Mouse (Mus musculus) limb, embryonic 12.5 days (tissue): ENCODE measurements at regions not wholly inside any gene's neighbourhood (a gene's known extent, or its start where the extent isn't known, plus 50 kb on each side); places are given as distances from the start of the nearest gene placed in this dataset.

Source experiments
- ATAC-seq: fragments of 200-750 bp; cut with Nextera tagmentation; 2 replicates; pipeline ENCODE4 v1.8.0; 2017; ENCODE audit warnings: low read depth, moderate TSS enrichment; ENCODE audit not compliant: insufficient number of reproducible peaks, insufficient read depth, low FRiP score, low TSS enrichment
- H3K27ac ChIP-seq: fragments of 300-500 bp; sonication (generic); 2 replicates; pipeline ENCODE4 v1.5.1; 2016; ENCODE audit warnings: mild to moderate bottlenecking, moderate library complexity
- H3K27me3 ChIP-seq: fragments of 300-500 bp; sonication (generic); 2 replicates; pipeline ENCODE4 v1.6.1; 2016; ENCODE audit warnings: mild to moderate bottlenecking, moderate library complexity
- H3K36me3 ChIP-seq: fragments of 300-500 bp; sonication (generic); 2 replicates; pipeline ENCODE4 v1.6.1; 2016; ENCODE audit warnings: mild to moderate bottlenecking, moderate library complexity
- H3K4me1 ChIP-seq: fragments of 300-500 bp; sonication (generic); replicated peaks from 2 replicates; pipeline ENCODE4 v1.6.1; 2016
- H3K4me2 ChIP-seq: fragments of 300-500 bp; sonication (generic); 2 replicates; pipeline ENCODE4 v1.6.1; 2016; ENCODE audit warnings: mild to moderate bottlenecking, moderate library complexity
- H3K4me3 ChIP-seq: fragments of 300-500 bp; sonication (generic); replicated peaks from 2 replicates; pipeline ENCODE4 v1.5.1; 2016; ENCODE audit warnings: mild to moderate bottlenecking
- H3K9ac ChIP-seq: fragments of 300-500 bp; sonication (generic); replicated peaks from 2 replicates; pipeline ENCODE4 v1.6.1; 2016; ENCODE audit warnings: mild to moderate bottlenecking, moderate library complexity
- H3K9me3 ChIP-seq: fragments of 300-500 bp; sonication (generic); 2 replicates; pipeline ENCODE4 v1.6.1; 2016; ENCODE audit warnings: mild to moderate bottlenecking, moderate library complexity
- WGBS: fragments of 180-500 bp; shearing (Covaris S2); methylation state at CpG from one replicate; pipeline ENCODE4 v1.1.7; 2016; 5-methylcytosine and 5-hydroxymethylcytosine counted together

DNA sequence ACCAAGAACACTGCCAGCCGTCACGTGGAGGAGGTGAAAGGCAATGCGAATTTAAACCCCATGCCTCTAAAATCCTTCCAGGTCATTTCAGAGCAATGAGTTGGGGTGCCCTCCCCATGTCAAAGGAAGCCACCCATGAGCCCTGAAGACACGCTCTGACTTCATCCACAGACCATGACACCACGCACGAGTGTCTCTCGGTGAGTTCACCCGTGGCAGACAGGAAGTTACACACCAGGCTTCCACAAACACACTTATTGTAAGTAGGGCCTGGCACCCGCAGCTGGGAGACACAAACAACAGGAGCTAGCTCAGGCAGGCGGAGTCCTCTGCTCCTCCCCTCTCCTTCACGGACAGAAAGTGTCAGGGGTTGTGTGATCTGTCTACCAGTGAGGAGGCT is 251.4 kb upstream of the Sulf2 start:
- 81% methylated on average over 11 of the region's 11 CpGs for WGBS
- Histone ChIP-seq H3K9ac (no peak overlapping the region), H3K27ac (no peak overlapping the region), H3K36me3 (no peaks in the 10 kb centered on the region), H3K9me3 (no peaks in the 10 kb centered on the region), H3K4me3 (no peak overlapping the region), H3K27me3 (0 out of 2 replicates have a peak, but pooled peaks cover 4% of the 10 kb centered on the region), H3K4me1 (peaks cover 36% of the 10 kb centered on the region), H3K4me2 (no peak overlapping the region)
- no peak for ATAC-seq

GRCm38 (mm10) chr2:166403319-166403718 is 247.9 kb upstream of the Sulf2 start:
- Histone ChIP-seq H3K9ac (no peak overlapping the region), H3K27me3 (0 out of 2 replicates have a peak, but pooled peaks cover 4% of the 10 kb centered on the region), H3K4me3 (no peak overlapping the region), H3K4me1 (peaks cover 49% of the 10 kb centered on the region), H3K9me3 (no peaks in the 10 kb centered on the region), H3K27ac (no peak overlapping the region), H3K36me3 (no peaks in the 10 kb centered on the region), H3K4me2 (no peak overlapping the region)
- ATAC-seq, result no peak
- 75% methylated on average over 10 of the region's 10 CpGs for WGBS

GRCm38 (mm10) chr2:166401860-166402259 is 246.4 kb upstream of the Sulf2 start:
- Histone ChIP-seq H3K4me3 (no peak overlapping the region), H3K4me2 (no peak overlapping the region), H3K9ac (no peak overlapping the region), H3K36me3 (no peaks in the 10 kb centered on the region), H3K4me1 (peaks cover 56% of the 10 kb centered on the region), H3K9me3 (no peaks in the 10 kb centered on the region), H3K27me3 (0 out of 2 replicates have a peak, but pooled peaks cover 4% of the 10 kb centered on the region), H3K27ac (no peak overlapping the region)
- ATAC-seq, result no peak
- 94% methylated on average over 3 of the region's 3 CpGs for WGBS

- Histone ChIP-seq H3K27me3 (no peaks in the 10 kb centered on the region), H3K36me3 (no peaks in the 10 kb centered on the region), H3K27ac (peak overlapping the region; percentile 92; the same call in 1 of the 2 replicates), H3K4me3 (no peak overlapping the region), H3K4me1 (peaks cover 44% of the 10 kb centered on the region), H3K9me3 (no peaks in the 10 kb centered on the region), H3K9ac (no peak overlapping the region), H3K4me2 (no peak overlapping the region)
- ATAC-seq, result no peak
- 46% methylated on average over 10 of the region's 10 CpGs for WGBS
These were observed 244.8 kb upstream of the Sulf2 start for GRCm38 (mm10) chr2:166400304-166400703.

DNA sequence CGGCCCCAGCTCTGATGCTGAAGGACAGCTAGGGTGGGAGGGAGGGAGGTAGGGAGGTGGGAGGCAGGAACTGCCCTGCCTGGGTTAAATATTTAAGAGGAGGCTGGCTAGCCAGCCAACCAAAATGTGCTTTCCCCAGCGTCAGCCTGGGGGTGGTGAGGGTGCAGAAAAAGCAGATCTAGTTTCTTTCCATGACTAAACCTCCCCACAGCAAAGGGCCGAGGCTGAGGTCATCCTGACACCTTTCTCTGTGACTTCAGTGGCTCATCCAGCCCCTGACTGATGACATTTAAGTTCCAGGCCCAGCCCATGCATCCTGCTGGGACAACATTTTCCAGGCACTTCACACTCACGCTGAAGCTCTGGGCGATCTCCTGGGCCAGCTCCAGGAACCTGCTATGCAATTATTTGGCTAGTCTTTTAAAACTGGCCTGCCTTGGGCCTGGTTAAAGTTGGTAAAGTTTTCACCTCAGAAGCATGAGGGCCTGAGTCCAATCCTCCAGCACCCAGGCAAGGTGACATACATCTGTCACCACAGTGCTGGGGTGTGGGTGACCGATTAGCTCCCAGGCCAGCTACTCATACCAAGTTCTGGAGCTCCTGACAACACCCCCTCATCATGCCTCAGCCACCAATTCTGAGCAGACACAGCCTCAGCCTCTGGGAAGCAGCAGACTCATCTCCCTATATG is 243.8 kb upstream of the Sulf2 start:
- ATAC-seq, result peak; percentile 16; the same call in 1 of the 2 replicates
- peak overlapping the region; percentile 92 for H3K27ac ChIP-seq
- H3K4me3 ChIP-seq, result no peak overlapping the region
- peak overlapping the region; percentile 40 for H3K9ac ChIP-seq
- H3K9me3 ChIP-seq, result no peaks in the 10 kb centered on the region
- peaks cover 48% of the 10 kb centered on the region for H3K4me1 ChIP-seq
- H3K4me2 ChIP-seq, result peak overlapping the region; percentile 13; the same call in 1 of the 2 replicates
- H3K36me3 ChIP-seq, result no peaks in the 10 kb centered on the region
- H3K27me3 ChIP-seq, result no peaks in the 10 kb centered on the region
- 10% methylated on average over 6 of the region's 6 CpGs for WGBS

- H3K4me1 ChIP-seq, result peaks cover 49% of the 10 kb centered on the region
- H3K4me2 ChIP-seq, result peak overlapping the region; percentile 13; the same call in 1 of the 2 replicates
- H3K36me3 ChIP-seq, result no peaks in the 10 kb centered on the region
- no peaks in the 10 kb centered on the region for H3K27me3 ChIP-seq
- WGBS, result 37% methylated on average over 5 of the region's 5 CpGs
- peak overlapping the region; percentile 92 for H3K27ac ChIP-seq
- peak overlapping the region; percentile 35; the same call in 1 of the 2 replicates for H3K9ac ChIP-seq
- 0 out of 2 replicates have a peak, but pooled peaks have one; percentile 37 for ATAC-seq
- H3K9me3 ChIP-seq, result no peaks in the 10 kb centered on the region
- no peak overlapping the region for H3K4me3 ChIP-seq
These were observed 243.3 kb upstream of the Sulf2 start for GRCm38 (mm10) chr2:166398774-166399139.

- Histone ChIP-seq H3K4me3 (no peak overlapping the region), H3K27ac (peak overlapping the region; percentile 92), H3K9ac (no peak overlapping the region), H3K36me3 (no peaks in the 10 kb centered on the region), H3K4me2 (no peak overlapping the region), H3K4me1 (peaks cover 43% of the 10 kb centered on the region), H3K27me3 (no peaks in the 10 kb centered on the region), H3K9me3 (no peaks in the 10 kb centered on the region)
- 73% methylated on average over 10 of the region's 10 CpGs for WGBS
- ATAC-seq, result no peak
These were observed 242.7 kb upstream of the Sulf2 start for GRCm38 (mm10) chr2:166398156-166398555.

DNA sequence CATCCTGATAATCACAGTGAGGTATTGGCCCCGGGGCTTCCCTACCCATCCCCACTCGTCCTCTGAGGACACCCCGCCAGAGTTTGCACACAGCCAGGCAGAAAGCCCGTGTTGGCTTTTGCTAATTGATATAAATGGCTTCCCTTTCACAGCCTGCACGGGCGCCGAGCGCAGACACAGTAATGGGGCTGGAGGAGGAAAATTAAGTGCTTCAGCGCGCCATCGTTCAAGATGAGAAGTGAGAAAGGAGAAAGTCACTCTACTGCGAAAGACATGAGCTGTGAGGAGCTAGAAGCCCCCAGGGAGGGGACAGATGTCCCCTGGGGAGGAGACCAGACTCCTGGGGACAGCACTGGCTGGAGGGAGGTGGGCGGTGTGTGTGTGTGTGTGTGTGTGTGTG is 239.2 kb upstream of the Sulf2 start:
- ATAC-seq, result no peak
- WGBS, result 38% methylated on average over 13 of the region's 13 CpGs

GRCm38 (mm10) chr2:166391176-166391575 is 235.7 kb upstream of the Sulf2 start:
- H3K4me2 ChIP-seq, result no peak overlapping the region
- 48% methylated on average over 5 of the region's 5 CpGs for WGBS
- no peaks in the 10 kb centered on the region for H3K9me3 ChIP-seq
- no peak overlapping the region for H3K4me3 ChIP-seq
- H3K4me1 ChIP-seq, result peaks cover 23% of the 10 kb centered on the region
- no peaks in the 10 kb centered on the region for H3K27me3 ChIP-seq
- no peak for ATAC-seq
- H3K9ac ChIP-seq, result no peak overlapping the region
- H3K27ac ChIP-seq, result no peak overlapping the region
- H3K36me3 ChIP-seq, result no peaks in the 10 kb centered on the region

More for the DNA sequence above, 239.2 kb upstream of the Sulf2 start:
- Histone ChIP-seq H3K4me3 (no peak overlapping the region), H3K36me3 (no peaks in the 10 kb centered on the region), H3K4me2 (no peak overlapping the region), H3K4me1 (peaks cover 33% of the 10 kb centered on the region), H3K27ac (no peak overlapping the region), H3K27me3 (no peaks in the 10 kb centered on the region), H3K9ac (no peak overlapping the region), H3K9me3 (no peaks in the 10 kb centered on the region)

GRCm38 (mm10) chr2:166388050-166388449 is 232.6 kb upstream of the Sulf2 start:
- H3K4me2 ChIP-seq, result no peak overlapping the region
- 33% methylated on average over 6 of the region's 6 CpGs for WGBS
- H3K4me3 ChIP-seq, result no peak overlapping the region
- H3K36me3 ChIP-seq, result no peaks in the 10 kb centered on the region
- no peaks in the 10 kb centered on the region for H3K9me3 ChIP-seq
- H3K9ac ChIP-seq, result no peak overlapping the region
- no peaks in the 10 kb centered on the region for H3K27me3 ChIP-seq
- H3K27ac ChIP-seq, result no peak overlapping the region
- peaks cover 31% of the 10 kb centered on the region for H3K4me1 ChIP-seq
- no peak for ATAC-seq

- Histone ChIP-seq H3K27ac (no peak overlapping the region), H3K4me2 (no peak overlapping the region), H3K27me3 (no peaks in the 10 kb centered on the region), H3K9me3 (no peaks in the 10 kb centered on the region), H3K36me3 (no peaks in the 10 kb centered on the region), H3K4me1 (peaks cover 41% of the 10 kb centered on the region), H3K9ac (no peak overlapping the region), H3K4me3 (no peak overlapping the region)
- no peak for ATAC-seq
- 75% methylated on average over 5 of the region's 5 CpGs for WGBS
These were observed 231.4 kb upstream of the Sulf2 start for GRCm38 (mm10) chr2:166386817-166387216.

DNA sequence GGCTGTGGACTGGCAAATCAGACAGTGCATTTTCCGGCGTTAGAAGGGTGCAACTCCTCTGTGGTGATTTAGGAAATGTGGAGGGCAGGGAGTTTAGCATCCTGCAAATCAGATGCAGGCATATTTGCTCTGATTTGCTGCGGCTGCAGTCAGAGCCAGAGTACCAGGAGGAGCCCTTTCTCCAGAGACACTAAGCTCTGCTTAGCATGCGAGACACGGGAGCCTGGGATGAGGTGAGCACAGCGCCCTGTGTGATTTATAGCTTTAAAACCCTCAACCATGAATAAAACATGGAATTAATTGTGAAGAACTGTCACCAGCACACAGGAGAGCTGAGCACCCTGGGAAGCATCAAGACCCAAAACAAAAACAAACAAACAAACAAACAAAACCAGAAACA is 229.1 kb upstream of the Sulf2 start:
- H3K4me3 ChIP-seq, result no peak overlapping the region
- H3K27ac ChIP-seq, result peak overlapping the region; percentile 14; the same call in 1 of the 2 replicates
- no peaks in the 10 kb centered on the region for H3K36me3 ChIP-seq
- no peak overlapping the region for H3K4me2 ChIP-seq
- no peak overlapping the region for H3K9ac ChIP-seq
- no peaks in the 10 kb centered on the region for H3K9me3 ChIP-seq
- ATAC-seq, result no peak
- 27% methylated on average over 6 of the region's 6 CpGs for WGBS
- H3K27me3 ChIP-seq, result no peaks in the 10 kb centered on the region
- H3K4me1 ChIP-seq, result peaks cover 39% of the 10 kb centered on the region
